Mouse (Mus musculus) cerebellum, adult (tissue): Measurements from ENCODE around the gene Foxo3.

ENCODE experiments used
- ATAC-seq: cut with Nextera tagmentation; 2 replicates; pipeline ENCODE4 v1.9.2; 2017; ENCODE audit warnings: mild to moderate bottlenecking, moderate library complexity, mixed read lengths; ENCODE audit not compliant: insufficient number of reproducible peaks, low FRiP score, low TSS enrichment

The Foxo3 gene

GRCm38 (mm10) chr10:42193981-42194380 lies 82.6 kb downstream of the Foxo3 start:
- no peak for ATAC-seq

GRCm38 (mm10) chr10:42192951-42193350 lies 83.6 kb downstream of the Foxo3 start:
- no peak for ATAC-seq

- peak; percentile 53; the same call in 1 of the 2 replicates for ATAC-seq
Observed at GRCm38 (mm10) chr10:42189674-42190434, 86.7 kb downstream of the Foxo3 start.

GRCm38 (mm10) chr10:42189037-42189436 lies 87.5 kb downstream of the Foxo3 start:
- ATAC-seq = no peak

GRCm38 (mm10) chr10:42188091-42188490 lies 88.5 kb downstream of the Foxo3 start:
- ATAC-seq = no peak

- ATAC-seq = peak; percentile 64; the same call in 1 of the 2 replicates
Observed at GRCm38 (mm10) chr10:42186941-42187401, 89.6 kb downstream of the Foxo3 start.

- ATAC-seq = no peak
Observed at GRCm38 (mm10) chr10:42180333-42180732, 96.2 kb downstream of the Foxo3 start.

GRCm38 (mm10) chr10:42178751-42179150 lies 97.8 kb downstream of the Foxo3 start:
- no peak for ATAC-seq

- ATAC-seq = no peak
Observed at GRCm38 (mm10) chr10:42177771-42178674, 98.5 kb downstream of the Foxo3 start.

- ATAC-seq = no peak
Observed at GRCm38 (mm10) chr10:42174283-42174682, 102.3 kb downstream of the Foxo3 start.

- ATAC-seq = no peak
Observed at GRCm38 (mm10) chr10:42173839-42174238, 102.7 kb downstream of the Foxo3 start.

GRCm38 (mm10) chr10:42170889-42171347 lies 105.6 kb downstream of the Foxo3 start:
- ATAC-seq = no peak

- no peak for ATAC-seq
Observed at GRCm38 (mm10) chr10:42170201-42170600, 106.4 kb downstream of the Foxo3 start.

- no peak for ATAC-seq
Observed at GRCm38 (mm10) chr10:42154727-42155126, 121.8 kb downstream of the Foxo3 start.

- ATAC-seq = no peak
Observed at GRCm38 (mm10) chr10:42152426-42153205, 123.9 kb downstream of the Foxo3 start.

GRCm38 (mm10) chr10:42149767-42150166 lies 126.8 kb downstream of the Foxo3 start:
- ATAC-seq = no peak

- ATAC-seq = no peak
Observed at GRCm38 (mm10) chr10:42148326-42148725, 128.2 kb downstream of the Foxo3 start.

- no peak for ATAC-seq
Observed at GRCm38 (mm10) chr10:42145221-42145620, 131.3 kb downstream of the Foxo3 start.

GRCm38 (mm10) chr10:42144788-42145187 lies 131.8 kb downstream of the Foxo3 start:
- ATAC-seq = no peak

- ATAC-seq = no peak
Observed at GRCm38 (mm10) chr10:42144176-42144575, 132.4 kb downstream of the Foxo3 start.
